Comparison of ENCODE assay signal across 8 mouse cellular contexts in genomic region chr10:7780238-7781176, GRCm38 (mm10). TPM values are rescaled to one million over a fixed set of nuclear protein-coding genes. Genes with fewer than 3 reads are reported as not detected.
DNase-seq lines count a peak whose midpoint lies in the region; ATAC-seq and TF ChIP-seq lines count a peak whose summit lies in the region.

No protein-coding gene starts in this region.

- H3K36me3 ChIP-seq in hindbrain, embryonic 10.5 days, result peaks cover 33% of the 10 kb centered on the region
- H3K36me3 ChIP-seq in lung, embryonic 15.5 days, result 0 out of 2 replicates have a peak, but pooled peaks cover 9% of the 10 kb centered on the region

- peaks cover 11% of the 10 kb centered on the region for H3K4me1 ChIP-seq in hindbrain, embryonic 10.5 days (replicated peaks)
- H3K4me1 ChIP-seq in lung, embryonic 15.5 days, result 0 out of 2 replicates have a peak, but pooled peaks cover 6% of the 10 kb centered on the region
- H3K4me1 ChIP-seq in olfactory bulb, adult 2 months (ENCODE audit: control insufficient read depth, insufficient read depth, low read length), result peaks cover 4% of the 10 kb centered on the region; the same call in 1 of the 2 replicates

- WGBS in hindbrain, embryonic 10.5 days, result under 1% methylated on average over 66 of the region's 77 CpGs
- WGBS in lung, embryonic 15.5 days, result under 1% methylated on average over 60 of the region's 77 CpGs
- under 1% methylated on average over 77 of the region's 77 CpGs for WGBS in olfactory bulb, adult 2 months

- peak overlapping the region; percentile 61 for H3K9ac ChIP-seq in lung, embryonic 15.5 days

- no peak for TF ChIP-seq POLR2A in olfactory bulb, adult 2 months (IDR thresholded peaks at IDR 0.05; ENCODE audit: insufficient read depth, low read depth, low read length)

- peak; percentile 90 for ATAC-seq in frontal cortex, adult (ENCODE audit: low TSS enrichment)
- peak; percentile 96 for ATAC-seq in lung, embryonic 15.5 days (ENCODE audit: borderline replicate concordance, extremely low read depth, low FRiP score, low TSS enrichment)

- H3K4me3 ChIP-seq in hindbrain, embryonic 10.5 days, result peak overlapping the region; percentile 95
- H3K4me3 ChIP-seq in lung, embryonic 15.5 days, result peak overlapping the region; percentile 77
- peak overlapping the region; percentile 97 for H3K4me3 ChIP-seq in olfactory bulb, adult 2 months (ENCODE audit: insufficient read depth, low read depth, low read length)

- H3K9me3 ChIP-seq in hindbrain, embryonic 10.5 days, result no peaks in the 10 kb centered on the region
- no peaks in the 10 kb centered on the region for H3K9me3 ChIP-seq in lung, embryonic 15.5 days

- H3K4me2 ChIP-seq in lung, embryonic 15.5 days, result peak overlapping the region; percentile 80

- TF ChIP-seq CTCF in olfactory bulb, adult 2 months (IDR thresholded peaks at IDR 0.05; ENCODE audit: insufficient read depth, low read depth, low read length), result no peak

- H3K27ac ChIP-seq in hindbrain, embryonic 10.5 days, result peak overlapping the region; percentile 93
- peak overlapping the region; percentile 45; the same call in 1 of the 2 replicates for H3K27ac ChIP-seq in lung, embryonic 15.5 days
- no peak overlapping the region for H3K27ac ChIP-seq in olfactory bulb, adult 2 months (ENCODE audit: insufficient read depth, low read depth, low read length)

- H3K27me3 ChIP-seq in hindbrain, embryonic 10.5 days (ENCODE audit: insufficient read depth, poor library complexity, severe bottlenecking), result no peaks in the 10 kb centered on the region
- H3K27me3 ChIP-seq in lung, embryonic 15.5 days, result no peaks in the 10 kb centered on the region

- peak; percentile 97 for DNase-seq in MN1 (ENCODE audit: low spot score)
- DNase-seq in cerebellum, adult 8-10 months, result peak; percentile 85
- peak; percentile 92 for DNase-seq in hindbrain, embryonic 10.5 days (ENCODE audit: low spot score)
- peak; percentile 52 for DNase-seq in layer of hippocampus, adult 9-10 months (ENCODE audit: low spot score)
- DNase-seq in thymus, adult 18-20 months, result peak; percentile 77 to 83

RNA-seq across cellular contexts. Expression of gene Ginm1, which starts 12.1 kb away (rescaled TPM):
- 50.9 and 56.0 TPM in 2 replicates for polyA plus RNA-seq in hindbrain, embryonic 10.5 days (2016; fragmentation: Nextera tagmentation; extraction: Ambion mirVana)
- 87.7 and 88.8 TPM in 2 replicates for polyA plus RNA-seq in lung, embryonic 15.5 days (2015; fragmentation: Nextera tagmentation; extraction: Ambion mirVana)
- not detected in 2 replicates for polyA plus RNA-seq in olfactory bulb, adult 2 months (2012; ENCODE audit: insufficient read depth, insufficient read length, low replicate concordance, missing spikeins)

RNA-seq across cellular contexts. Expression of gene Ppil4, which starts 12.2 kb away (rescaled TPM):
- polyA plus RNA-seq in hindbrain, embryonic 10.5 days (2016; fragmentation: Nextera tagmentation; extraction: Ambion mirVana), result 30.9 and 40.5 TPM in 2 replicates
- polyA plus RNA-seq in lung, embryonic 15.5 days (2015; fragmentation: Nextera tagmentation; extraction: Ambion mirVana), result 37.5 and 39.0 TPM in 2 replicates
- not detected in 2 replicates for polyA plus RNA-seq in olfactory bulb, adult 2 months (2012; ENCODE audit: insufficient read depth, insufficient read length, low replicate concordance, missing spikeins)

RNA-seq across cellular contexts. Expression of gene Zc3h12d, which starts 51.8 kb away (rescaled TPM):
- polyA plus RNA-seq in hindbrain, embryonic 10.5 days (2016; fragmentation: Nextera tagmentation; extraction: Ambion mirVana), result 0.10 and 0.12 TPM in 2 replicates
- 0.14 and 0.23 TPM in 2 replicates for polyA plus RNA-seq in lung, embryonic 15.5 days (2015; fragmentation: Nextera tagmentation; extraction: Ambion mirVana)
- not detected in 2 replicates for polyA plus RNA-seq in olfactory bulb, adult 2 months (2012; ENCODE audit: insufficient read depth, insufficient read length, low replicate concordance, missing spikeins)

RNA-seq across cellular contexts. Expression of gene Katna1, which starts 54.7 kb away (rescaled TPM):
- polyA plus RNA-seq in hindbrain, embryonic 10.5 days (2016; fragmentation: Nextera tagmentation; extraction: Ambion mirVana), result 55.0 and 63.2 TPM in 2 replicates
- polyA plus RNA-seq in lung, embryonic 15.5 days (2015; fragmentation: Nextera tagmentation; extraction: Ambion mirVana), result 53.5 and 54.4 TPM in 2 replicates
- not detected in 2 replicates for polyA plus RNA-seq in olfactory bulb, adult 2 months (2012; ENCODE audit: insufficient read depth, insufficient read length, low replicate concordance, missing spikeins)

Comparison
In these comparisons a context has a peak if more than half of its experiments do, and no peak if none do; other contexts are left out.
1. RNA of gene Ginm1, which starts 12.1 kb away (polyA plus RNA-seq): 87.7 to 88.8 TPM in lung, embryonic 15.5 days and 50.9 to 56.0 TPM in hindbrain, embryonic 10.5 days; not detected in olfactory bulb, adult 2 months; every median in the first group is over 10 times any median in the second.
2. Peak in every context shown above with its lines, with median percentiles within 50 percentile points of each other: DNase-seq and H3K4me3 ChIP-seq.